Mouse (Mus musculus): ENCODE measurements around the gene Cip2a. TPM values are rescaled to one million over a fixed set of nuclear protein-coding genes. Genes with fewer than 3 reads are reported as not detected.
A peak's percentile ranks its signal among the peaks of the same experiment; 100 is the strongest.

Gene Cip2a
- 27.2 and 33.8 TPM in 2 replicates for polyA plus RNA-seq (2014; fragmentation: Nextera tagmentation; extraction: Ambion mirVana)

GRCm38 (mm10) chr16:48993559-48994342, at the start of gene Cip2a, which contains the start of gene Dzip3:
Gene Cip2a, plus strand, starts transcription at chr16:48994185.
Gene Dzip3, minus strand, starts transcription at chr16:48994165.
- H3K9ac ChIP-seq (ENCODE audit: low read length): peak within 1 kb of the TSS; percentile 98
- ATAC-seq (replicated peaks; ENCODE audit: low FRiP score, low TSS enrichment, low read depth) (peak; percentile 99), DNase-seq (ENCODE audit: low spot score) (peak; percentile 96)
- H3K27me3 ChIP-seq (replicated peaks; ENCODE audit: control insufficient read depth, insufficient read depth, low read length): no peaks in the 10 kb centered on the region
- H3K4me2 ChIP-seq (ENCODE audit: low read length): peak within 1 kb of the TSS; percentile 61
- peak within 1 kb of the TSS; percentile 85 for H3K4me3 ChIP-seq (ENCODE audit: low read depth, low read length)
- peaks cover 17% of the 10 kb centered on the region for H3K4me1 ChIP-seq (replicated peaks; ENCODE audit: control insufficient read depth, insufficient read depth, low read length)
- peaks cover 13% of the 10 kb centered on the region; the same call in 1 of the 2 replicates for H3K36me3 ChIP-seq (ENCODE audit: control insufficient read depth, insufficient read depth, low read length)
- no peaks in the 10 kb centered on the region for H3K9me3 ChIP-seq (ENCODE audit: control insufficient read depth, low read length)
- WGBS: under 1% methylated on average over 74 of the region's 74 CpGs
- H3K27ac ChIP-seq (ENCODE audit: low read depth): peak within 1 kb of the TSS; percentile 95

GRCm38 (mm10) chr16:48972996-48973395, 21.0 kb upstream of the Cip2a start:
- Histone ChIP-seq H3K4me3 (ENCODE audit: low read depth, low read length) (no peak overlapping the region), H3K36me3 (ENCODE audit: control insufficient read depth, insufficient read depth, low read length) (peaks cover 33% of the 10 kb centered on the region), H3K27me3 (replicated peaks; ENCODE audit: control insufficient read depth, insufficient read depth, low read length) (no peaks in the 10 kb centered on the region), H3K4me2 (ENCODE audit: low read length) (no peak overlapping the region), H3K4me1 (replicated peaks; ENCODE audit: control insufficient read depth, insufficient read depth, low read length) (no peaks in the 10 kb centered on the region), H3K27ac (ENCODE audit: low read depth) (no peak overlapping the region), H3K9ac (ENCODE audit: low read length) (no peak overlapping the region), H3K9me3 (ENCODE audit: control insufficient read depth, low read length) (no peaks in the 10 kb centered on the region)
- ATAC-seq (replicated peaks; ENCODE audit: low FRiP score, low TSS enrichment, low read depth) (no peak), DNase-seq (ENCODE audit: low spot score) (no peak)
- WGBS: 95% methylated on average over 2 of the region's 2 CpGs

GRCm38 (mm10) chr16:48973548-48973947, 20.4 kb upstream of the Cip2a start:
- 94% methylated on average over 1 of the region's 1 CpGs for WGBS
- Histone ChIP-seq H3K27ac (ENCODE audit: low read depth) (no peak overlapping the region), H3K9ac (ENCODE audit: low read length) (no peak overlapping the region), H3K4me2 (ENCODE audit: low read length) (no peak overlapping the region), H3K4me1 (replicated peaks; ENCODE audit: control insufficient read depth, insufficient read depth, low read length) (no peaks in the 10 kb centered on the region), H3K27me3 (replicated peaks; ENCODE audit: control insufficient read depth, insufficient read depth, low read length) (no peaks in the 10 kb centered on the region), H3K9me3 (ENCODE audit: control insufficient read depth, low read length) (no peaks in the 10 kb centered on the region), H3K36me3 (ENCODE audit: control insufficient read depth, insufficient read depth, low read length) (peaks cover 38% of the 10 kb centered on the region), H3K4me3 (ENCODE audit: low read depth, low read length) (no peak overlapping the region)
- ATAC-seq (replicated peaks; ENCODE audit: low FRiP score, low TSS enrichment, low read depth) (no peak), DNase-seq (ENCODE audit: low spot score) (no peak)

GRCm38 (mm10) chr16:48979965-48980364, 14.0 kb upstream of the Cip2a start:
- no peak overlapping the region for H3K4me3 ChIP-seq (ENCODE audit: low read depth, low read length)
- no peaks in the 10 kb centered on the region for H3K9me3 ChIP-seq (ENCODE audit: control insufficient read depth, low read length)
- ATAC-seq (replicated peaks; ENCODE audit: low FRiP score, low TSS enrichment, low read depth): no peak
- H3K4me1 ChIP-seq (replicated peaks; ENCODE audit: control insufficient read depth, insufficient read depth, low read length): no peaks in the 10 kb centered on the region
- no peak overlapping the region for H3K9ac ChIP-seq (ENCODE audit: low read length)
- no peak overlapping the region for H3K27ac ChIP-seq (ENCODE audit: low read depth)
- DNase-seq (ENCODE audit: low spot score): no peak
- peaks cover 35% of the 10 kb centered on the region for H3K36me3 ChIP-seq (ENCODE audit: control insufficient read depth, insufficient read depth, low read length)
- H3K27me3 ChIP-seq (replicated peaks; ENCODE audit: control insufficient read depth, insufficient read depth, low read length): no peaks in the 10 kb centered on the region
- H3K4me2 ChIP-seq (ENCODE audit: low read length): no peak overlapping the region

- DNase-seq (ENCODE audit: low spot score): no peak
- H3K27ac ChIP-seq (ENCODE audit: low read depth): no peak overlapping the region
- no peak overlapping the region for H3K4me3 ChIP-seq (ENCODE audit: low read depth, low read length)
- H3K4me1 ChIP-seq (replicated peaks; ENCODE audit: control insufficient read depth, insufficient read depth, low read length): 0 out of 2 replicates have a peak, but pooled peaks cover 3% of the 10 kb centered on the region
- no peak overlapping the region for H3K9ac ChIP-seq (ENCODE audit: low read length)
- no peaks in the 10 kb centered on the region for H3K27me3 ChIP-seq (replicated peaks; ENCODE audit: control insufficient read depth, insufficient read depth, low read length)
- no peaks in the 10 kb centered on the region for H3K9me3 ChIP-seq (ENCODE audit: control insufficient read depth, low read length)
- ATAC-seq (replicated peaks; ENCODE audit: low FRiP score, low TSS enrichment, low read depth): no peak
- WGBS: 58% methylated on average over 5 of the region's 5 CpGs
- no peak overlapping the region for H3K4me2 ChIP-seq (ENCODE audit: low read length)
- peaks cover 12% of the 10 kb centered on the region; the same call in 1 of the 2 replicates for H3K36me3 ChIP-seq (ENCODE audit: control insufficient read depth, insufficient read depth, low read length)
Observed at GRCm38 (mm10) chr16:48985034-48985627, 8.9 kb upstream of the Cip2a start.

- H3K9ac ChIP-seq (ENCODE audit: low read length): no peak overlapping the region
- no peaks in the 10 kb centered on the region for H3K27me3 ChIP-seq (replicated peaks; ENCODE audit: control insufficient read depth, insufficient read depth, low read length)
- no peak overlapping the region for H3K4me3 ChIP-seq (ENCODE audit: low read depth, low read length)
- no peak overlapping the region for H3K27ac ChIP-seq (ENCODE audit: low read depth)
- peaks cover 4% of the 10 kb centered on the region; the same call in 1 of the 2 replicates for H3K36me3 ChIP-seq (ENCODE audit: control insufficient read depth, insufficient read depth, low read length)
- ATAC-seq (replicated peaks; ENCODE audit: low FRiP score, low TSS enrichment, low read depth) (no peak), DNase-seq (ENCODE audit: low spot score) (no peak)
- H3K4me2 ChIP-seq (ENCODE audit: low read length): no peak overlapping the region
- H3K9me3 ChIP-seq (ENCODE audit: control insufficient read depth, low read length): no peaks in the 10 kb centered on the region
- H3K4me1 ChIP-seq (replicated peaks; ENCODE audit: control insufficient read depth, insufficient read depth, low read length): peaks cover 11% of the 10 kb centered on the region
Observed at GRCm38 (mm10) chr16:48989700-48990099, 4.3 kb upstream of the Cip2a start.

GRCm38 (mm10) chr16:48992437-48993230, 1.4 kb upstream of the Cip2a start:
- H3K36me3 ChIP-seq (ENCODE audit: control insufficient read depth, insufficient read depth, low read length): peaks cover 6% of the 10 kb centered on the region; the same call in 1 of the 2 replicates
- H3K27ac ChIP-seq (ENCODE audit: low read depth): no peak overlapping the region
- peaks cover 19% of the 10 kb centered on the region for H3K4me1 ChIP-seq (replicated peaks; ENCODE audit: control insufficient read depth, insufficient read depth, low read length)
- peak overlapping the region; percentile 58 for H3K4me2 ChIP-seq (ENCODE audit: low read length)
- no peaks in the 10 kb centered on the region for H3K27me3 ChIP-seq (replicated peaks; ENCODE audit: control insufficient read depth, insufficient read depth, low read length)
- DNase-seq (ENCODE audit: low spot score) (peak; percentile 53), ATAC-seq (replicated peaks; ENCODE audit: low FRiP score, low TSS enrichment, low read depth) (no peak)
- WGBS: 33% methylated on average over 10 of the region's 10 CpGs
- peak overlapping the region; percentile 98 for H3K9ac ChIP-seq (ENCODE audit: low read length)
- H3K4me3 ChIP-seq (ENCODE audit: low read depth, low read length): peak overlapping the region; percentile 85
- no peaks in the 10 kb centered on the region for H3K9me3 ChIP-seq (ENCODE audit: control insufficient read depth, low read length)

- Histone ChIP-seq H3K36me3 (ENCODE audit: control insufficient read depth, insufficient read depth, low read length) (peaks cover 9% of the 10 kb centered on the region; the same call in 1 of the 2 replicates), H3K27me3 (replicated peaks; ENCODE audit: control insufficient read depth, insufficient read depth, low read length) (no peaks in the 10 kb centered on the region), H3K4me1 (replicated peaks; ENCODE audit: control insufficient read depth, insufficient read depth, low read length) (peaks cover 17% of the 10 kb centered on the region), H3K27ac (ENCODE audit: low read depth) (peak overlapping the region; percentile 95), H3K4me2 (ENCODE audit: low read length) (peak overlapping the region; percentile 58), H3K9ac (ENCODE audit: low read length) (peak overlapping the region; percentile 98), H3K4me3 (ENCODE audit: low read depth, low read length) (peak overlapping the region; percentile 85), H3K9me3 (ENCODE audit: control insufficient read depth, low read length) (no peaks in the 10 kb centered on the region)
- DNase-seq (ENCODE audit: low spot score) (no peak), ATAC-seq (replicated peaks; ENCODE audit: low FRiP score, low TSS enrichment, low read depth) (no peak)
- 4% methylated on average over 9 of the region's 9 CpGs for WGBS
Observed at GRCm38 (mm10) chr16:48993231-48993558, 790 bp upstream of the Cip2a start.
